11 mouse cellular contexts compared by ENCODE assay signal in genomic region chr5:142262060-142262459, GRCm38 (mm10).
"Had no signal": no experiment of that assay in that cellular context is flagged by ENCODE, and none has a peak within 500 bp of the region (broad histone marks: within the 10 kb centered on the region; RNA-seq: fewer than 3 reads in every experiment).

No protein-coding gene starts in this region.

- DNase-seq: gastrocnemius, postnatal 14 days; gastrocnemius, postnatal 36 days; heart, adult 18-20 months; heart, postnatal 10 days; kidney, adult 18-20 months; kidney, adult 8-10 months; kidney, postnatal 10 days; kidney, postnatal 25 days; kidney, postnatal 4 days; liver; liver, embryonic 13.5 days had no signal
